Mouse (Mus musculus) large intestine, adult 2 months (tissue): ENCODE results near the gene Amelx. TPM values are rescaled to one million over a fixed set of nuclear protein-coding genes. Genes with fewer than 3 reads are reported as not detected.

Experiments
- DNase-seq: peaks from one replicate; pipeline ENCODE4 v3.0.0-alpha.2; 2012; ENCODE audit warnings: low read depth, low spot score
- WGBS: fragments of 180-500 bp; shearing (Covaris S2); methylation state at CpG from one replicate; pipeline ENCODE4 v1.1.7; 2018; 5-methylcytosine and 5-hydroxymethylcytosine counted together
- polyA plus RNA-seq: library from polyadenylated mRNA; depleted of rRNA; stranded (reverse); fragments of >200 nt; gene quantifications from 2 replicates; pipeline ENCODE4 v1.2.3, GENCODE M21; 2012; rRNA removed

Amelx gene
- not detected in 2 replicates for polyA plus RNA-seq

DNA sequence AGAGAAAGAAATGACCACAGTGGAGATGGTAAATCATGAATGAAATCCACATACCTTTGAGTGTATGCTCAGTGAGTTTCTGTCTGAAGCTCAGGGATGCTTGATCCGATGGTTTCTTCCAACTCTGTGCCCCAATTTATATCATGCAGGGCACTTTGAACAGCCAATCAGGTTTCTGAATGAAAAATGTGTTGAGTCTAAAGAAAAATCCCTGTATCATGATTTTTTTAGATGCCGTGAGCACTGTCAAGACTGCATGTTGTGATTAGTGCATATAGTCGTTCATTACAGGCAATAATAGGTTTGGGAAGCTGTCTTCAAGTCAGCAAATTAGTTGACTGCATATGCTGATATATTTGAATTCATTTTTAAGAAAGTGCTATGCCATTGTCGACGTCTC lies at the start of gene Amelx:
Gene Amelx (minus strand): TSS at position 101 of the 400 bp plus-strand sequence.
- 85% methylated on average over 5 of the region's 5 CpGs for WGBS
- DNase-seq = no peak

- 35% methylated on average over 3 of the region's 3 CpGs for WGBS
- DNase-seq = no peak
These were observed 35.5 kb upstream of the Amelx start for GRCm38 (mm10) chrX:169222357-169223062.

- WGBS = 76% methylated on average over 8 of the region's 8 CpGs
- DNase-seq = no peak
These were observed 33.1 kb upstream of the Amelx start for GRCm38 (mm10) chrX:169220064-169220463.

DNA sequence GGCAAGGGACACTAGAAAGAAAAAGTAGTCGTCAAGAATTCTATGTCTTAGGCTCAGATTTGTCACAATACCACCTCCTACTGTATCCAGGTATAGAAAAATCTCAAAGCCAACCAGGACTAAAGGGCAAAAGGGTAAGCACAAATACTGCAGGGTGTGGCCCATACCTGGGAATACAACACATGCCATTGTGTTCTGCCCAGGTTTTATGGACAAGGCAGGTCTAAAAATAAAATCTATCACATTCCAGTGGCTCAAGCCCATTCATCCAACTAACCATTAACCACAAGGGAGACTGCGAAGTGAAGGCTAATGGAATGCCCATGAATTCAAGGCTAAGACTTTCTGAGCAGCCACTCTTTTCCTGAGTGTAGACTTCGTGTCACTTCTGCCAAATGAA lies 23.0 kb upstream of the Amelx start:
- WGBS = 36% methylated on average over 3 of the region's 3 CpGs
- peak; percentile 35 for DNase-seq

DNA sequence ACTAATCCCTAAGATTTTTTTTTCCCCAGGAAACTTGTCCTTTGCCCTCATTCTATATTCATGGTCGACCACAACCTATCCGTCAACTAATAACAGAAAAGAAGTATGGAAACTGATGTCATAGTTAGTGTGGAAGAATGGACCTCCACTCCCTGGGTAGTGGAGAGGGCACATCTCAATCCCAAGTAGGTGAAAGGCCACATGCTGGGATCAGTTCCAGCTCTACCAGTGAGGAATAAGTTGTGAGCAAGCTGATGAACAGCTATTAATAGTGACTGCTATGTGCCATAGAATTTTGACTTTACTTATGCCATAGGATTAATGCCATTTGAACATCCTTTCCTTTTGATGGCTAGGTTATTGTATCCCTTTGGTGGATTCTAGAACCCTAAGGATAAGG lies 8.4 kb downstream of the Amelx start:
- WGBS = 73% methylated on average over 2 of the region's 2 CpGs
- no peak for DNase-seq

DNA sequence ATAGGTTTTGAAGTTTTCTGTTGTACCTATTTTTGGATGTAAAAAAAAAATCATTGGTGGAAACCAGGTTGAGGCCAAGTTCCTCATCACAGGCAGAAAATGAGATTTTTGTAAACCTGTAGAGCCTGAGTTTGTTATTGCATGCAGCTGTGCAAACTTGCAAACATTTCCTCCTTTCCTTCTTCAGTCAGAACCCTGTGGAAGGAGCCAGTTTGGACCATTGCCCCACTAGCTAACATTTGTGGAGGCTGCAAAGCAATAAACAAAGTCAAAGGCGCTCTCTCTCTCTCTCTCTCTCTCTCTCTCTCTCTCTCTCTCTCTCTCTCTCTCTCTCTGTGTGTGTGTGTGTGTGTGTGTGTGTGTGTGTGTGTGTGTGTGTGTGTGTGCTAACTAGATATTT lies 13.2 kb downstream of the Amelx start:
- 17% methylated on average over 1 of the region's 1 CpGs for WGBS
- peak; percentile 14 for DNase-seq

DNA sequence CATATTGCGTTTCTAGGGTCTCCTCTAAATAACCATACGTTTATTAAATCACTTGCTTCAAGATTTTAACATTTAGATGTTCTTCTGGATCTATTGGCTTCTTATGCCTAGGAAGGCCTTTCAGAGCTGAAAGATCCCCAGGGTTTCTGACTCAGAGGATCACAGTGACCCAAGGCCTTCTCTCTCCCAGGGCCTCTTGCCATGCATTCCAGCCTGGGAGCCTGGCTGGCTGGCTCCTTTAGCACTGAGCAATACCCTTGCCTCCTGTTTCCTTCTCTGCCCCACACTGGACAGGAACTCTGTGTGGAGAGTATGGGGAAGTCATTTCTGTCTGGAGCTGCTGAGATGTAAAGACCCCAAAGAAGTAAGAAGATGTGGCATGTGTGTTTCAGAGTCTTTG lies 16.0 kb downstream of the Amelx start:
- 95% methylated on average over 2 of the region's 2 CpGs for WGBS

GRCm38 (mm10) chrX:169158385-169158784 lies 28.6 kb downstream of the Amelx start:
- WGBS = 59% methylated on average over 6 of the region's 6 CpGs
- DNase-seq = no peak

More for the DNA sequence above, 16.0 kb downstream of the Amelx start:
- no peak for DNase-seq

- no peak for DNase-seq
These were observed 33.2 kb downstream of the Amelx start for GRCm38 (mm10) chrX:169153805-169154204.

GRCm38 (mm10) chrX:169140467-169140866 lies 46.5 kb downstream of the Amelx start:
- 85% methylated on average over 9 of the region's 9 CpGs for WGBS

GRCm38 (mm10) chrX:169139758-169140157 lies 47.2 kb downstream of the Amelx start:
- no peak for DNase-seq
- WGBS = 88% methylated on average over 7 of the region's 7 CpGs

More at GRCm38 (mm10) chrX:169140467-169140866, 46.5 kb downstream of the Amelx start:
- DNase-seq = no peak

Other genes starting within 250 kb of the Amelx start
- 8.7 and 13.6 TPM in 2 replicates for gene Hccs, start 133.2 kb upstream of the Amelx start, polyA plus RNA-seq